Mouse (Mus musculus): ENCODE measurements at regions not wholly inside any gene's neighbourhood (a gene's known extent, or its start where the extent isn't known, plus 50 kb on each side); places are given as distances from the start of the nearest gene placed in this dataset.

DNA sequence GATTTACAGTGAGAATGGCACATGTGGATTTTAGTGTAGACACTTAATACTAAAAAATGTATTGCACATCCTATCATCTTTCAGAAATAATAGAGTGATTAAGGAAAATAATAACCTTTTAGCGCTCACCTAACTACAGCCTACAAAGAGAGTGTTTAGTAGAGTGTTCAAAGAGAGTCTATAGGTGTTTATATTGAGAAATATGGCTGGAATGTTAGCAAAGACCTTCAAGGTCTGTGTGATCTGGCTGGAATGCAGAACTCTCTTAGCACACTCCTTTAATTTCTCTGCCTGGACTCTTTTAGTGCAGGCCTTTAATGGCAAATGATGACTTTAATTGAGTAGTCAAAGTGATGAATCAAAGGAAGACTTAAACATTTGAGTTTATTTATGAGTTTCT, 1314.0 kb downstream of the Pcdh17 start:
- no peaks in the 10 kb centered on the region for H3K27me3 ChIP-seq (ENCODE audit: control insufficient read depth, insufficient read depth, low read length)
- no peak overlapping the region for H3K4me3 ChIP-seq (ENCODE audit: control insufficient read depth in 1 of 2, insufficient read depth in 1 of 2, low read depth in 1 of 2, low read length in 2 of 2)
- no peaks in the 10 kb centered on the region for H3K36me3 ChIP-seq (ENCODE audit: control insufficient read depth, insufficient read depth, low read length)
- ATAC-seq (ENCODE audit: insufficient number of reproducible peaks, insufficient read depth, low FRiP score, low read depth): no peak
- WGBS: 95% methylated on average over 1 of the region's 1 CpGs
- H3K27ac ChIP-seq (replicated peaks in 1 of 2; ENCODE audit: control insufficient read depth in 1 of 2, insufficient read depth in 1 of 2, low read depth in 2 of 2, low read length in 2 of 2): no peak overlapping the region
- no peaks in the 10 kb centered on the region for H3K9me3 ChIP-seq (ENCODE audit: control insufficient read depth, low read length)
- no peak overlapping the region for H3K9ac ChIP-seq (ENCODE audit: low read length)
- no peaks in the 10 kb centered on the region for H3K4me1 ChIP-seq (ENCODE audit: control insufficient read depth in 2 of 2, insufficient read depth in 2 of 2, low read length in 2 of 2)
- no peak overlapping the region for H3K4me2 ChIP-seq (ENCODE audit: low read length)

DNA sequence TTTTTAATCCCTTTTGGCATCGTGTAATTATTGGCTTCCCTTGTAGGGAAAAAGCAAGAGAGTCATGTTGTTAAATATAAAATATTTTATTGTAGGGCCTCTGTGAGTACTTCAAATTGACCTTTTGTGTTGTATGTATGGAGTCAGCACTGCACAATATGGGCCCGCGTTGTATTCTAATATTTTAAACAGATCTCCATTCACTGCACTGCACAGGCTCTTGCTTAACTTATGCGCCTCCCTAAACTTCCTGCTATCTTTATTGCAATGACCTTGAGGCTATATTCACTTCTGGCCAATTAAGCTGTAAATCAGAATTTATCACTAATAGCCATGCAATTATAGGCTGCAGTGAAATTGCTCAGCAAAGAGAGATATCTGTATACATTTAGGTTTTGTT, 1295.2 kb downstream of the Pcdh17 start:
- WGBS: 90% methylated on average over 4 of the region's 4 CpGs
- Histone ChIP-seq H3K27me3 (ENCODE audit: control insufficient read depth, insufficient read depth, low read length) (no peaks in the 10 kb centered on the region), H3K9ac (ENCODE audit: low read length) (no peak overlapping the region), H3K4me1 (ENCODE audit: control insufficient read depth in 2 of 2, insufficient read depth in 2 of 2, low read length in 2 of 2) (no peaks in the 10 kb centered on the region), H3K36me3 (ENCODE audit: control insufficient read depth, insufficient read depth, low read length) (no peaks in the 10 kb centered on the region), H3K27ac (replicated peaks in 1 of 2; ENCODE audit: control insufficient read depth in 1 of 2, insufficient read depth in 1 of 2, low read depth in 2 of 2, low read length in 2 of 2) (no peak overlapping the region), H3K9me3 (ENCODE audit: control insufficient read depth, low read length) (no peaks in the 10 kb centered on the region), H3K4me3 (ENCODE audit: control insufficient read depth in 1 of 2, insufficient read depth in 1 of 2, low read depth in 1 of 2, low read length in 2 of 2) (no peak overlapping the region), H3K4me2 (ENCODE audit: low read length) (no peak overlapping the region)
- no peak for ATAC-seq (ENCODE audit: insufficient number of reproducible peaks, insufficient read depth, low FRiP score, low read depth)
